Mouse (Mus musculus): ENCODE results near the gene Enox1.

- TF ChIP-seq USF1 (IDR thresholded peaks at IDR 0.05; ENCODE audit: low read depth) (no peak), POLR2A (IDR thresholded peaks at IDR 0.05; ENCODE audit: insufficient read length, low read depth) (no peak), POLR2AphosphoS2 (IDR thresholded peaks at IDR 0.05; ENCODE audit: insufficient read length, low read depth) (no peak), CEBPB (IDR thresholded peaks at IDR 0.05; ENCODE audit: insufficient read depth, poor library complexity, severe bottlenecking) (no peak), MYOD1 (IDR thresholded peaks at IDR 0.05; ENCODE audit: control insufficient read depth in 1 of 3, insufficient read length in 2 of 3, low read depth in 2 of 3) (no peak), MAX (IDR thresholded peaks at IDR 0.05; ENCODE audit: low read depth) (no peak), TCF12 (IDR thresholded peaks at IDR 0.05; ENCODE audit: insufficient read depth, poor library complexity, severe bottlenecking) (no peak), MYOG (IDR thresholded peaks at IDR 0.05; ENCODE audit: control insufficient read depth in 1 of 3, insufficient read depth in 1 of 3, insufficient read length in 2 of 3, low read depth in 2 of 3) (no peak), REST (IDR thresholded peaks at IDR 0.05; ENCODE audit: insufficient read depth, insufficient read length) (no peak)
Observed at GRCm38 (mm10) chr14:77239360-77239759, 82.8 kb downstream of the Enox1 start.

Data from myocyte (in vitro differentiated cells).